Mouse (Mus musculus): ENCODE data around the gene Mlx. TPM values are rescaled to one million over a fixed set of nuclear protein-coding genes. Genes with fewer than 3 reads are reported as not detected.

Mlx gene
- polyA plus RNA-seq, 1 experiment from 2014 or later: 57.4 TPM

DNA sequence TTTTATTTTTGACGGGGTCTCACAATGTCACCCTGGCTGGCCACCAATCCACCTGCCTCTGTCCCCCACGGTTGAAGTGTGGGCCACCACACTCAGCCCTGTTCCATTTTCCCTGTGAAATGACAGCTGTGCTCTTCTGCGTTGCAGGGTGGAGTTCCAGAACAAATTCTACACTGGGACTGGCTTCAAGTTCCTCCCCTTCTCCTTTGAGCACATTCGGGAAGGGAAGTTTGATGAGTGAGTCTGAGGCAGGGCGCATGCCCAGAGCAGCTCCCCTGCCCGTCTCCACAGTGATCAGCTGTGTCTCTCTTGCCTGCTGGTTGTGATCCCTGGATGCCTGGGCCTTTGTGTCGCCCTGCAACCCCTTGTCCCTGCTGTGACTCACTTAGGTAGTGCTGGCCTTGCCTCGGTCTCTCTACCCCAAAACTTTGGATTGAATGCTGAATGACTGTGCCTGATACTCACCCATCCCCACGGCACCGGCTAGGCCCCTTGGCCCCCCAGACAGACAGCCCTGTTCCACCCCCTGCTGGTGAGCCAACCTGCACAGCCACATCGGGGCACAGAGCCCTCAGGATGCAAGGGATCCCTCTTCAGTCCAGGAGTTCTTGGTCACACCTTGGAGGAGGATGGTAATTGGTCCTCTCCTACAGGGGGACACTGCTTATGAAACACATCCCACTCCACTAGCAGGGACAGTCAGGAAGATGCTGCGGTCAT is 24.8 kb upstream of the Mlx start:
- 64% methylated on average over 12 of the region's 12 CpGs for WGBS
- no peak overlapping the region for H3K4me2 ChIP-seq (ENCODE audit: low read depth, low read length)
- H3K36me3 ChIP-seq (ENCODE audit: control insufficient read depth, insufficient read depth, low read length): no peaks in the 10 kb centered on the region
- ATAC-seq (ENCODE audit: insufficient read depth, low FRiP score): no peak
- no peak overlapping the region for H3K4me3 ChIP-seq (replicated peaks; ENCODE audit: low read length)
- H3K27me3 ChIP-seq (ENCODE audit: control insufficient read depth, insufficient read depth, low read length): no peaks in the 10 kb centered on the region
- H3K4me1 ChIP-seq (ENCODE audit: control insufficient read depth, insufficient read depth, low read length): peaks cover 81% of the 10 kb centered on the region
- H3K9me3 ChIP-seq (replicated peaks; ENCODE audit: control insufficient read depth, low read length): no peaks in the 10 kb centered on the region
- H3K9ac ChIP-seq (ENCODE audit: low read length): peak overlapping the region; percentile 64; the same call in 1 of the 2 replicates
- peak overlapping the region; percentile 99 for H3K27ac ChIP-seq (ENCODE audit: low read length)

DNA sequence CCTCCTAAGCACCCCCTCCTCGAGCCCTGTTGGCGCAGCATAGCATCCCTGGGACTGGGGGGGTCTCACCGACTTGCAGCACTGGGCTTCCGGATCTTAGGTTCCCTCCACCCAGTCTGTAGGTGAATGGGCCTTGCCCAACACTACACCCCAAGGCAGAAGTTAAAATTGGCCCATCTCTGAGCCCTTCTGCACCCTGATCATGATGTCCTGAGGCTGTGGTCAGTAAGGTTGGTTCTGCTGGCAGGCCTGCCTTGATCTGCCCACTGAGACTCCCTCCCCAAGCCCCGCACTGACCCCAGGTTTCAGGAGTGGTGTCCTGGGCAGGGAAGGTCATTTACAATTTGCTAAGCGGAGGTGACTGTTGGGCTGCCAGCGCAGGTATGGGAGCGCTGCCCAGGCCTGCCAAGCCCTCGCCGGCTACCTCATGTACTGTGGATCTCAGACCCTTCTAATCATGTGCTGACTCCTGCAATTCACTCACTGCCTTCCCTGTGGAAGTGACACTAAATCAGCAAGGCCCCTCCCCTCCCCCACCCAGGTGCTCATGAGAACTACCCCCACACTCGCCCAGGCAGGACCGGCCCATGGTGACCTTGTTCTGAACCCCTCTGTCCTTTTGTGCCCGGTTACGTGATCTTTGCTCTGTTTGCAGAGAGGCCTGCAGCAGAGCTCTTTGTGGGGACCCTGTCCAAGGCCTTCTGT is 24.0 kb upstream of the Mlx start:
- Histone ChIP-seq H3K4me1 (ENCODE audit: control insufficient read depth, insufficient read depth, low read length) (peaks cover 75% of the 10 kb centered on the region), H3K27ac (ENCODE audit: low read length) (peak overlapping the region; percentile 99), H3K27me3 (ENCODE audit: control insufficient read depth, insufficient read depth, low read length) (no peaks in the 10 kb centered on the region), H3K9ac (ENCODE audit: low read length) (peak overlapping the region; percentile 64), H3K9me3 (replicated peaks; ENCODE audit: control insufficient read depth, low read length) (no peaks in the 10 kb centered on the region), H3K36me3 (ENCODE audit: control insufficient read depth, insufficient read depth, low read length) (no peaks in the 10 kb centered on the region), H3K4me3 (replicated peaks; ENCODE audit: low read length) (no peak overlapping the region), H3K4me2 (ENCODE audit: low read depth, low read length) (peak overlapping the region; percentile 37; the same call in 1 of the 2 replicates)
- ATAC-seq (ENCODE audit: insufficient read depth, low FRiP score): peak; percentile 21
- 54% methylated on average over 14 of the region's 14 CpGs for WGBS

DNA sequence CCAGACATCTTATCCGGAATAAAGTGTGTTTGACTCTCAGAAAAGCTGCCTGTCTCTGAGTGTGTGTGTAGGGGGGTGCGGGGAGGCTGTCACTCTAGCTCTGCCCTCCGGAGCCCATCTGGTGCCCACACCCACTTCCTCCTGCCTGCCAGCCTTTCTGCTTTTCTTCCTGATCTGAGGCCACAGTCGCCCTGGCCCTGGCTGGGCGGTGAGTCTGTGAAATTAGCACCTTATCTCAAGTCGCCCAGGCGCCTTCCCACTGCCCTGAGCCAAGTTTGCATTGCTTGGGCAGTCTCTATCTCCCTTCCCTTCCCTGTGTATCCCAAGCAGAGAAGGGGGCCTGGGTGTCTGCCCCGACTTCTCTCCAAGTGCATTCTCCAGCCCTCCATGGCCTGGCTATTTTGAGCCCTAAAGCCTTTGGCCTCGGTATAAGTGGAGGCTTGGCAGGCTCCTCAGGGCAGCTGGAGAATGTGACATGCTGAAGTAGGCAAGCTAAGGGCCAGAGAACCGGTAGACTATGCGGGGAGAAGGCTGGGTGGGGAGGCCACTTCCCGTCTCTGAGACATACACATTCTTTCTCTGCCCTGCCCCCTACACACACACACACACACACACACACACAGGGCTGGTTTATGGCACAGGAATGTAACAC is 23.3 kb upstream of the Mlx start:
- H3K9me3 ChIP-seq (replicated peaks; ENCODE audit: control insufficient read depth, low read length): no peaks in the 10 kb centered on the region
- ATAC-seq (ENCODE audit: insufficient read depth, low FRiP score): peak; percentile 56
- H3K27me3 ChIP-seq (ENCODE audit: control insufficient read depth, insufficient read depth, low read length): no peaks in the 10 kb centered on the region
- peak overlapping the region; percentile 37 for H3K4me2 ChIP-seq (ENCODE audit: low read depth, low read length)
- no peak overlapping the region for H3K4me3 ChIP-seq (replicated peaks; ENCODE audit: low read length)
- peak overlapping the region; percentile 99 for H3K27ac ChIP-seq (ENCODE audit: low read length)
- H3K9ac ChIP-seq (ENCODE audit: low read length): peak overlapping the region; percentile 64
- 18% methylated on average over 12 of the region's 12 CpGs for WGBS
- no peaks in the 10 kb centered on the region for H3K36me3 ChIP-seq (ENCODE audit: control insufficient read depth, insufficient read depth, low read length)
- peaks cover 68% of the 10 kb centered on the region for H3K4me1 ChIP-seq (ENCODE audit: control insufficient read depth, insufficient read depth, low read length)

DNA sequence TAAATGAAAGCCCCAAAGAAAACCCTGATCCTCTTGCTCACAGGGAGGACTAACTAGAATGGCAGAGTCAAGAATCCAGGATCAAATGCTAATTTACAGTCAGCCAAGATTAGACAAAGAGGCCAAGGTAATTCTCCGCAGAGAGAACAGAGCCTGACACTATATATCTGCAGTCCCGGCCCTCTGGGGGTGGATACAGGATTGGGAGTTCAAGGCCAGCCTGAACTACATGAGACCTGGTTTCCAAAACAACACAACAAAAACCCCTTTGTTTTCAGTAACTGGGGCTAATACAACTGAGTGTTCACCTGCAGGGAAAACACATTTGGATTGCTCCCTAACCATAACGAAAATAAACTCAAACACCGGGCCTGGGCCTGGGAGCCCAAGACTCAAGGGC is 22.6 kb upstream of the Mlx start:
- Histone ChIP-seq H3K4me1 (ENCODE audit: control insufficient read depth, insufficient read depth, low read length) (peaks cover 65% of the 10 kb centered on the region), H3K27me3 (ENCODE audit: control insufficient read depth, insufficient read depth, low read length) (no peaks in the 10 kb centered on the region), H3K36me3 (ENCODE audit: control insufficient read depth, insufficient read depth, low read length) (no peaks in the 10 kb centered on the region), H3K4me3 (replicated peaks; ENCODE audit: low read length) (no peak overlapping the region), H3K4me2 (ENCODE audit: low read depth, low read length) (no peak overlapping the region), H3K27ac (ENCODE audit: low read length) (peak overlapping the region; percentile 99), H3K9ac (ENCODE audit: low read length) (peak overlapping the region; percentile 64; the same call in 1 of the 2 replicates), H3K9me3 (replicated peaks; ENCODE audit: control insufficient read depth, low read length) (no peaks in the 10 kb centered on the region)
- WGBS: 63% methylated on average over 4 of the region's 4 CpGs
- ATAC-seq (ENCODE audit: insufficient read depth, low FRiP score): no peak

DNA sequence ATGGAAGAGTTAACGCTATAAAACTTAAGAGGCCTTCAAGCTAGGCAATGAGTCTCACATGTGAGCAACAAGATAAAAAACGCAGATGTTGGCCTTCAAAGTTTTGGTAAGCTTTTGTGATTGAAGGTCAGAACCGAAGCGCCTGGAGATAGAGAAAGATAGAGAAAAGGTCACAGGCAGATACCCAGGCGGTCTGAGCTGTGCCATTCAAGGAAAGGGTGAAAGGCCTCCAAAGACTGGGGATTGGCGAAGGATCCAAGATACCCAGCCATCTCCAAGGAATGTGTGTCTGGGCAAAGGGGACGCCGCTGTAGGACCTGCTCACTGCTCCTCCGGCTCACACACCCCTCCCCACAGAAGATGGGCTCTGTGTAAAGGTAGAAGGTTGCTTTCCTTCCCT is 22.1 kb upstream of the Mlx start:
- Histone ChIP-seq H3K9me3 (replicated peaks; ENCODE audit: control insufficient read depth, low read length) (no peaks in the 10 kb centered on the region), H3K4me3 (replicated peaks; ENCODE audit: low read length) (no peak overlapping the region), H3K36me3 (ENCODE audit: control insufficient read depth, insufficient read depth, low read length) (no peaks in the 10 kb centered on the region), H3K27ac (ENCODE audit: low read length) (peak overlapping the region; percentile 81; the same call in 1 of the 2 replicates), H3K27me3 (ENCODE audit: control insufficient read depth, insufficient read depth, low read length) (no peaks in the 10 kb centered on the region), H3K4me2 (ENCODE audit: low read depth, low read length) (no peak overlapping the region), H3K4me1 (ENCODE audit: control insufficient read depth, insufficient read depth, low read length) (peaks cover 63% of the 10 kb centered on the region), H3K9ac (ENCODE audit: low read length) (no peak overlapping the region)
- ATAC-seq (ENCODE audit: insufficient read depth, low FRiP score): no peak
- WGBS: 84% methylated on average over 9 of the region's 9 CpGs

DNA sequence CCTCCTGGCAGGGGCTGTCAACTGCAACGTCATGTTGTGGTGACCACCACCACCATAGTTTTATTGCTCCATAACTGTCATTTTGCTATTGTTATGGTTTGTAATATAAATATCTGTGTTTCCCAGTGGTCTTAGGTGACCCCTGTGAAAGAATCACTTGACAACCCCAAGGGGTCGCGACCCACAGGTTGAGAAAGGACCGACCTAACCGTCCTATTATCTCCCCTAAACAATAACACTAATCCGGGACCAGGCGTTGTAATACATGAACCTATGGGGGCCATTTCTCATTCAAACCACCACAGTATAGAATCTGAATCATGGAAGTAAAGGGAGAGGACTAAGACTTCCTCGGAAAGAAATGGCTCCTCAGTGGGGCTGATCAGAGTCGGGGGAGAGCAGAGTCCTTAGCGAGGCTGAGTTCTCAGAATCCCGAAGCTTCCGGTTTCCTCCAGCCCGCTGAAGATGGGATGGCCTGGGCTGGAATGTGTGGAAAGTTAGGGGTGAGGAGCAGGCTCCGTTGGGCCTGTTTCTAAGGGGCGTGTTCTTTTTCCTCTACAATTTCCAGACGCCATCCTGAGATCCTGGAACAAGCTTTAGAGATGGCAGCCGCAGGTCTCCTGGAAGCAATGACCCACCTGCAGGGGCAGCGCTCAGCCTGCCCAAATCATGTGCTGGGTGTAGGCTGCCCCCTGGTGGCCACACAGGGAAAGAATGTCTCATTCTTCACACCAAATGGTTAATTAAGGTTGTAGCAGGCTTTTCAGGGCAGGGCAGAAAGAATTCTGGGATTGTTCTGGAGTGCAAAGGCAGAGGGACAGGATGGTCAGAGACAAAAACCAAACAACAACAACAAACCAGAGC is 20.3 kb upstream of the Mlx start:
- ATAC-seq (ENCODE audit: insufficient read depth, low FRiP score): no peak
- H3K9ac ChIP-seq (ENCODE audit: low read length): peak overlapping the region; percentile 59
- H3K4me3 ChIP-seq (replicated peaks; ENCODE audit: low read length): peak overlapping the region; percentile 25; the same call in 1 of the 2 replicates
- no peaks in the 10 kb centered on the region for H3K9me3 ChIP-seq (replicated peaks; ENCODE audit: control insufficient read depth, low read length)
- H3K4me1 ChIP-seq (ENCODE audit: control insufficient read depth, insufficient read depth, low read length): peaks cover 53% of the 10 kb centered on the region
- H3K4me2 ChIP-seq (ENCODE audit: low read depth, low read length): peak overlapping the region; percentile 54
- H3K27ac ChIP-seq (ENCODE audit: low read length): peak overlapping the region; percentile 81
- H3K36me3 ChIP-seq (ENCODE audit: control insufficient read depth, insufficient read depth, low read length): no peaks in the 10 kb centered on the region
- 20% methylated on average over 18 of the region's 18 CpGs for WGBS
- no peaks in the 10 kb centered on the region for H3K27me3 ChIP-seq (ENCODE audit: control insufficient read depth, insufficient read depth, low read length)

DNA sequence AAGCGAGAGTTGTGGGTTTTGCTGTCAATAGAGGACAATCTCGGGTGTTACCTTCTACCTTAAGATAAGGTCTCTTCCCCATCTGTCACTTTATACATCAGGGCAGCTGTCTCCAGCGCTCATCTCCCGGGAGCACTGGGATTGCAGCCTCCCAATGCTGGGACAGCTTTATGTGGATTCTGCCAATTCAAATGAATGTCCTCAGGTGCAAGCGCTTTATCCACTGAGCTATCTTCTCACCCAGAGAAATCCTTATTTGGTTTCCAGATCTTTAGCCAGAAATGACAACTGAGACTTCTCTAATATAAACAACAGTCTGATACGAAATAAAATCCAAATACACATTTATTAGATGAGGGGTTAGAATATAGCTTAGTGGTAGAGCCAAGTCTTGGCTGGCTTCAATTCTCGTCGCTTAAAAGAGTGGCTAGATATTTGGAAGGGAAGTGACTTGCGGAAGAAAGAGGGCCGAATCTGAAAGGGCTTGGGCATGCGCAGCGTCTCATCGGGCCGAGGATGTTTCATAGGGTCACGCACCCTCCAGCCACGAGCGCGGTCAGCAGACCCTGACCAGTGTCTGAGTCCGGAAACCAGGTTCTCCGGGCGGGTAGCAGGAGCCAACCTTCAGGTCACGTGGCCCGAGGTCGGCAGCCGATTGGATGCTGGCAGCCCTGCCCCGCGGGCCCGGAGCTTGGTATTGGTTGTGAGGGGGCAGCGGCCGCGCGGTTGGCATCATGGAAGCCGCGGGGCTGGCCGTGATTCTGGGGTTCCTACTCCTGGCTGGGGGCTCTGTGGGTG is 17.5 kb upstream of the Mlx start, which contains the start of gene Naglu:
Naglu (plus strand) TSS at position 622 of the 798 bp plus-strand sequence.
- peak; percentile 87 for ATAC-seq (ENCODE audit: insufficient read depth, low FRiP score)
- Histone ChIP-seq H3K4me3 (replicated peaks; ENCODE audit: low read length) (peak within 1 kb of the TSS; percentile 77), H3K4me1 (ENCODE audit: control insufficient read depth, insufficient read depth, low read length) (peaks cover 25% of the 10 kb centered on the region), H3K27ac (ENCODE audit: low read length) (no peak within 1 kb of the TSS), H3K9ac (ENCODE audit: low read length) (peak within 1 kb of the TSS; percentile 82), H3K9me3 (replicated peaks; ENCODE audit: control insufficient read depth, low read length) (no peaks in the 10 kb centered on the region), H3K27me3 (ENCODE audit: control insufficient read depth, insufficient read depth, low read length) (no peaks in the 10 kb centered on the region), H3K36me3 (ENCODE audit: control insufficient read depth, insufficient read depth, low read length) (no peaks in the 10 kb centered on the region), H3K4me2 (ENCODE audit: low read depth, low read length) (peak within 1 kb of the TSS; percentile 94)
- WGBS: 3% methylated on average over 35 of the region's 35 CpGs

DNA sequence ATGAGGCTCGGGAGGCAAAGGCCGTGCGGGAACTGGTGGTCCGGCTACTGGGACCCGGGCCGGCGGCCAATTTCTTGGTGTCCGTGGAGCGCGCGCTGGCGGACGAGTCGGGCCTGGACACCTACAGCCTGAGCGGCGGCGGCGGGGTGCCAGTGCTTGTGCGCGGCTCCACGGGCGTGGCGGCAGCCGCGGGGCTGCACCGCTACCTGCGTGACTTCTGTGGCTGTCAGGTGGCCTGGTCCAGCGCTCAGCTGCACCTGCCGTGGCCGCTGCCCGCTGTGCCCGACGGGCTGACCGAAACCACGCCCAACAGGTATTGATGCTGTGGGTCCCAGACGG is 16.9 kb upstream of the Mlx start:
- H3K9me3 ChIP-seq (replicated peaks; ENCODE audit: control insufficient read depth, low read length): no peaks in the 10 kb centered on the region
- peak overlapping the region; percentile 77 for H3K4me3 ChIP-seq (replicated peaks; ENCODE audit: low read length)
- H3K27me3 ChIP-seq (ENCODE audit: control insufficient read depth, insufficient read depth, low read length): no peaks in the 10 kb centered on the region
- H3K4me1 ChIP-seq (ENCODE audit: control insufficient read depth, insufficient read depth, low read length): peaks cover 24% of the 10 kb centered on the region
- H3K27ac ChIP-seq (ENCODE audit: low read length): no peak overlapping the region
- no peaks in the 10 kb centered on the region for H3K36me3 ChIP-seq (ENCODE audit: control insufficient read depth, insufficient read depth, low read length)
- peak overlapping the region; percentile 94 for H3K4me2 ChIP-seq (ENCODE audit: low read depth, low read length)
- WGBS: under 1% methylated on average over 36 of the region's 36 CpGs
- H3K9ac ChIP-seq (ENCODE audit: low read length): peak overlapping the region; percentile 82
- peak; percentile 48 for ATAC-seq (ENCODE audit: insufficient read depth, low FRiP score)
